Mouse (Mus musculus) hindbrain, embryonic 10.5 days (tissue): ENCODE results near the gene Rapgef1. TPM values are rescaled to one million over a fixed set of nuclear protein-coding genes. Genes with fewer than 3 reads are reported as not detected.

Experiments used
- DNase-seq: peaks from one replicate; pipeline ENCODE4 v3.0.0-alpha.2; 2017; ENCODE audit warnings: low spot score
- H3K27ac ChIP-seq: fragments of 300-500 bp; sonication (generic); 2 replicates; pipeline ENCODE4 v1.5.1; 2016; ENCODE audit warnings: mild to moderate bottlenecking, moderate library complexity
- H3K27me3 ChIP-seq: fragments of 300-500 bp; sonication (generic); 2 replicates; pipeline ENCODE4 v1.6.1; 2016; ENCODE audit warnings: mild to moderate bottlenecking; ENCODE audit not compliant: poor library complexity, insufficient read depth, severe bottlenecking
- H3K36me3 ChIP-seq: fragments of 300-500 bp; sonication (generic); 2 replicates; pipeline ENCODE4 v1.6.1; 2016; ENCODE audit warnings: mild to moderate bottlenecking, moderate library complexity
- H3K4me1 ChIP-seq: fragments of 300-500 bp; sonication (generic); replicated peaks from 2 replicates; pipeline ENCODE4 v1.6.1; 2016; ENCODE audit warnings: mild to moderate bottlenecking
- H3K4me3 ChIP-seq: fragments of 300-500 bp; sonication (generic); 2 replicates; pipeline ENCODE4 v1.5.1; 2016; ENCODE audit warnings: mild to moderate bottlenecking, moderate library complexity
- H3K9me3 ChIP-seq: fragments of 300-500 bp; sonication (generic); 2 replicates; pipeline ENCODE4 v1.6.1; 2016; ENCODE audit warnings: mild to moderate bottlenecking, moderate library complexity
- WGBS: fragments of 180-500 bp; shearing (Covaris S2); methylation state at CpG from one replicate; pipeline ENCODE4 v1.1.7; 2016; 5-methylcytosine and 5-hydroxymethylcytosine counted together
- polyA plus RNA-seq: library from polyadenylated mRNA; unstranded; fragments of >200 nt; fragmentation: Nextera tagmentation; extraction: Ambion mirVana; gene quantifications from 2 replicates; pipeline ENCODE4 v1.2.1, GENCODE M21; 2016

The Rapgef1 gene
- polyA plus RNA-seq, 1 experiment from 2014 or later, result 13.5 TPM

GRCm38 (mm10) chr2:29639377-29639776, 19.9 kb downstream of the Rapgef1 start:
- H3K27ac ChIP-seq, result no peak overlapping the region
- no peak for DNase-seq
- H3K27me3 ChIP-seq, result no peaks in the 10 kb centered on the region
- H3K4me1 ChIP-seq, result peaks cover 41% of the 10 kb centered on the region
- peaks cover 14% of the 10 kb centered on the region for H3K36me3 ChIP-seq
- H3K4me3 ChIP-seq, result no peak overlapping the region
- 72% methylated on average over 1 of the region's 1 CpGs for WGBS
- no peaks in the 10 kb centered on the region for H3K9me3 ChIP-seq

DNA sequence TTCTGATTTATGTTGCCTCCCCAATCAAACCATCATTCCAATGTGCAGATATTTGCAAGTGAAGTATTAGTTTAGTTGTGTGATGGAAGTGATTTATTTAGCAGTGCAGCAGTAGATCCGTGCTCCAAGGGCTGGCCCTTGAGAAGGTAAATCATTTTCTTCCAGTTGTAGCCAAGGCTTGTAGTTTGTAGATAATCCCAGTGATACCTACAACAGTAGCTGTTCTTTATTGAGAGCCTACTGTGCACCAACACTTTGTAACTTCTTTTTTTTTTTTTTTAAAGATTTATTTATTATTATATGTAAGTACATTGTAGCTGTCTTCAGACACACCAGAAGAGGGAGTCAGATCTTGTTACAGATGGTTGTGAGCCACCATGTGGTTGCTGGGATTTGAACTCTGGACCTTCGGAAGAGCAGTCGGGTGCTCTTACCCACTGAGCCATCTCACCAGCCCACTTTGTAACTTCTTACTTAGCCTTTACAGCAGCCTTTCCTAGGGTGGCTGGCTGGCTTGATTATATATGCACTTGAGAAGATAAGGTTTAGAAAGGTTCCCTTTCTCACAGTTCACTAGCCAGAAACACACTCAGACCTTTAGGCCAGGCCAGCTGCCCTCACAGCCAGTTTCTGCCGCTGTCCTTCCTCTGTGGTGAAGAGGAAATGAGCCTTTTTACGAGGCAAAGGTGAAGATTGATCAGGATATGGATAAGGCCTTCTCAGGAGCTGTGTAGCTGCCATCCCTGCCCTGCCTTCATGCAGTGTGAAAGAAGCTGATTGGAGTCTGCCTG, 20.6 kb downstream of the Rapgef1 start:
- no peak for DNase-seq
- Histone ChIP-seq H3K27me3 (no peaks in the 10 kb centered on the region), H3K4me1 (peaks cover 35% of the 10 kb centered on the region), H3K9me3 (no peaks in the 10 kb centered on the region), H3K36me3 (peaks cover 21% of the 10 kb centered on the region), H3K27ac (no peak overlapping the region), H3K4me3 (no peak overlapping the region)
- 85% methylated on average over 5 of the region's 5 CpGs for WGBS

DNA sequence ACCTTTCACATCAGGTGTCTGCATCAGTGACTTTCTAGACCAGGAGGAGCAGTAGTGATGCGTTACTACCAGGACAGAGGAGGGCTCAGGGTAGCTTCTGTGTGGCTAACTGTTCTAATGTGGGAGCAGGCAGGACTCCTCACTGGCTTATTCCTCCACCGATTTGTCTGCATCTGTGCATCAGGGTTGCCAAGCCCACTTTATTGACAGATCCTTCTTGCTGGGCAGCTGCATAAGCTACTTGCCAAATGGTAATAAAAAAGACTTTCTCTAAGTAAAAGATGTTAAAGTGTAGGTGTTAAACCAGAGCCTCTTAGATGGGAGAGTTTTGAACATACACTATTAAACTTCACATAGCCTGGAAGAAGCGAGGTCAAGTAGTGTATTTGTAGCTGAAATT, 22.2 kb downstream of the Rapgef1 start:
- H3K36me3 ChIP-seq, result peaks cover 22% of the 10 kb centered on the region
- no peak overlapping the region for H3K27ac ChIP-seq
- H3K4me3 ChIP-seq, result no peak overlapping the region
- no peaks in the 10 kb centered on the region for H3K9me3 ChIP-seq
- WGBS, result 91% methylated on average over 3 of the region's 3 CpGs
- no peak for DNase-seq
- no peaks in the 10 kb centered on the region for H3K27me3 ChIP-seq
- H3K4me1 ChIP-seq, result peaks cover 37% of the 10 kb centered on the region

- no peak for DNase-seq
- Histone ChIP-seq H3K4me3 (no peak overlapping the region), H3K4me1 (peaks cover 30% of the 10 kb centered on the region), H3K36me3 (peaks cover 12% of the 10 kb centered on the region), H3K27me3 (no peaks in the 10 kb centered on the region), H3K27ac (0 out of 2 replicates have a peak overlapping the region, but pooled peaks have one; percentile 14), H3K9me3 (no peaks in the 10 kb centered on the region)
- WGBS, result 64% methylated on average over 4 of the region's 4 CpGs
These were observed 23.9 kb downstream of the Rapgef1 start for GRCm38 (mm10) chr2:29643418-29643817.

DNA sequence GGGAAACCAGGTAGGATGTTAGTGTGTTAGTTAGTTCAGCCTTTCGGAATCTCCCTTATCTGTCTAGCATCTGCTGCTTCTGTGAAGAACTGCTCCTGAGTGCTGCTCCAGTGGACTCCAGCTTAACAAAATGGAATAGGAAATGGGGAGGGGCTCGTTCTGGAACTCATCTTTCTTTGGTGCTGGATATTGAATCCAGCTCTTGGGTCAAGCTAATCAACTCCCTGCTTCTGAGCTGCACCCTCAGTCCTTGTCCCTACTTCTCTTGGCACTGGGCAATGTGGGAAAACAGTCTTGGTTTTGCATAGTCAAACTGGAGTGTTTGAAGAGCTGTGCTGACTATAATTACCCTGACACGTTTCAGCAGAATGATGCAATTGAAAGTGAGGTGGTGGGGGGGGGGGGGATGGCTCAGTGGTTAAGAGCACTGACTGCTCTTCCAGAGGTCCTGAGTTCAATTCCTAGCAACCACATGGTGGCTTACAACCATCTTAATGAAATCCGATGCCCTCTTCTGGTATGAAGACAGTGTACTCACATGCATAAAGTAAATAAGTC, 25.6 kb downstream of the Rapgef1 start:
- H3K36me3 ChIP-seq, result peaks cover 12% of the 10 kb centered on the region
- no peak overlapping the region for H3K27ac ChIP-seq
- no peaks in the 10 kb centered on the region for H3K9me3 ChIP-seq
- H3K27me3 ChIP-seq, result no peaks in the 10 kb centered on the region
- no peak for DNase-seq
- peaks cover 23% of the 10 kb centered on the region for H3K4me1 ChIP-seq
- WGBS, result 87% methylated on average over 4 of the region's 4 CpGs
- H3K4me3 ChIP-seq, result no peak overlapping the region

DNA sequence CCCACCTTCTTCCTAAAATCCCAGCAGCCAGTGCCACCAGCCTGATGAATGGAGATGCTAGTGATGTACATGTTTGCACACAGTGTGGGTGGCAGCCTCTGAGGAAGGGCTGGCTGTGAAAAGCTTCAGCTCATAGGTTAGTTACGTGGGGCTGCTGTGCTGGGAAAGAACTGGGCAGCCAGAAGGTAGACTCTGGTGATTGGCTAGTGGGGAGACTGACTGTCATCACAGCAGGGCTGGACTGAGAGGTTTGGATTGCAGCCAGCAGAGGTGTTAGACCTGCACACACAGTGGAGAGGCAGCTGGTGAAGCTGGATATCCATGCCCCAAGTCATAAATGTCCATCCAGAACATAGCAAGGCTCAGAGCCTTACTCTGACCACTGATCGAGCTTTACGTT, 27.1 kb downstream of the Rapgef1 start:
- 88% methylated on average over 3 of the region's 3 CpGs for WGBS
- Histone ChIP-seq H3K4me1 (peaks cover 23% of the 10 kb centered on the region), H3K36me3 (peaks cover 8% of the 10 kb centered on the region), H3K27me3 (no peaks in the 10 kb centered on the region), H3K27ac (no peak overlapping the region), H3K9me3 (no peaks in the 10 kb centered on the region), H3K4me3 (no peak overlapping the region)
- DNase-seq, result no peak

DNA sequence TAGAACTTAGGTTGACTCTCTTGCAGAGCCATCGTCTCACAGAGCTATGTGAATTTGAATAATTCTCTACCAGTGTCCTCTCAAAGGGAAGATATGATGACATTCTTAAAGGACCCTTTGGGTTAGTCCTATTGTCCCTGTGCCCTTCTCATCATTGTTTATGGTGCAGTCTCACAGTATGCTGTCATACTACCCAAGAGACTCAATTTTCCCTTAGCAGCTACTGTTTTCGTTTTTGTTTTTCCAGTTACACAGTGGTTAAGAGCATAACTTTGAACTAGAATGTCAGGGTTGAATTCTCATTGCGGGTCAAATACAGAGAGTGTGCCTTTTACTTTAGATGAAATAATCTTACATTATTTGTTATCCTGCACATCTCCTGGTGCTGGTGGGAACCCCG, 27.6 kb downstream of the Rapgef1 start:
- no peaks in the 10 kb centered on the region for H3K27me3 ChIP-seq
- 92% methylated on average over 4 of the region's 4 CpGs for WGBS

DNA sequence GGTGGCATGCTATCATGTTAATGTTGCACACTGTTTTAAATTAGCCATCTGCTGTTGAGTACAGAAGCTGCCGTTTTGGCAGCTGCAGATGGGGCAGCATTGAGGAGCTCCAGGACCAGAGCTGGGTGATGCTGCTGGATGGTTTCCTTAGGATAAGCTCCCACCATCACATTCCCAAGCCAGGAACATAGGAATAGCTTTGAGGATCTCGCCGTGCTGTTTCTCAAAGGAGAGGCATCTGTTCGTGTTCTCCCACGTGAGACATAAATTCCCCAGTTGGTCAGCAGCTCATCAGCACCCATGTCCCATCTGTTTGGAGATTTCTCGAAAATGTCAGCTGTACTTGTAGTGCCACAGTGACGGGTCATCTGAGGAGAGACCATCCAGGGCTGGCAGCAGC, 28.3 kb downstream of the Rapgef1 start:
- peaks cover 25% of the 10 kb centered on the region for H3K4me1 ChIP-seq
- H3K27ac ChIP-seq, result no peak overlapping the region
- 85% methylated on average over 7 of the region's 7 CpGs for WGBS
- H3K4me3 ChIP-seq, result no peak overlapping the region
- H3K36me3 ChIP-seq, result peaks cover 8% of the 10 kb centered on the region
- no peak for DNase-seq
- H3K27me3 ChIP-seq, result no peaks in the 10 kb centered on the region
- H3K9me3 ChIP-seq, result no peaks in the 10 kb centered on the region

More for the DNA sequence above, 27.6 kb downstream of the Rapgef1 start:
- Histone ChIP-seq H3K27ac (no peak overlapping the region), H3K4me1 (peaks cover 25% of the 10 kb centered on the region), H3K9me3 (no peaks in the 10 kb centered on the region), H3K36me3 (peaks cover 8% of the 10 kb centered on the region), H3K4me3 (no peak overlapping the region)
- no peak for DNase-seq

GRCm38 (mm10) chr2:29648956-29649794, 29.7 kb downstream of the Rapgef1 start:
- Histone ChIP-seq H3K27me3 (no peaks in the 10 kb centered on the region), H3K4me3 (no peak overlapping the region), H3K36me3 (peaks cover 13% of the 10 kb centered on the region), H3K27ac (no peak overlapping the region), H3K9me3 (no peaks in the 10 kb centered on the region), H3K4me1 (peaks cover 22% of the 10 kb centered on the region)
- DNase-seq, result no peak
- 91% methylated on average over 6 of the region's 6 CpGs for WGBS

DNA sequence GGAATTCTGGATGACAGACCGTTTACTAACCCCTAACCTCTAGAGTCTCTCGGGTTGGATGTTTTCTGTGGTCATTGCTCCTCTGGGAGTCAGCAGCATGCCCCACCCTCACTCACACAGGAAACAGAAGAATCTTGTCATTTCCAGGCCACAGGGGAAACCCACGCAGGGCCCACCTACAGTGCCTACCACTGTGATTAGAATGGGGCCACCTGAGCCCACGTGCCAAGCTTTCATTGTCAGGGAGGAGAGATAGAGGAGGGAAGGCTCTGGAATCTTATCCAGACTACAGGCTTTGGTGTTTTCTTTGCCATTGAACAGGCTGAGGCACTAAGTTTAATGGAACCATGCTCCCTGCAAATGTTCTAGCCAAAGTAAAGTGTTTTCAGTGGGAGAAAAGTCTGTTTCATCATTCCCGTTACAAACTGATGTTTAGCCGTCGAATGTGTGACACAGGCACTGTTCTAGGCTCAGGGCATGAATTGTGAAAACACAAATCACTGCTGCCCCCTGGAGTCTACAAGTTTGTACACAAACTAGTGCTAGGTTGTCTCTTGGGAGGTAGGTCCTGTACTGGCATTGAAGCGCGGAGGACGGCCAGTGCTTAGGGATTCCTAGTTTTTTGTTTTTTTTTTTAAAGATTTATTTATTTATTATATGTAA, 30.4 kb downstream of the Rapgef1 start:
- Histone ChIP-seq H3K27ac (no peak overlapping the region), H3K27me3 (no peaks in the 10 kb centered on the region), H3K9me3 (no peaks in the 10 kb centered on the region), H3K4me1 (peaks cover 22% of the 10 kb centered on the region), H3K36me3 (peaks cover 7% of the 10 kb centered on the region), H3K4me3 (no peak overlapping the region)
- 91% methylated on average over 10 of the region's 10 CpGs for WGBS
- no peak for DNase-seq

DNA sequence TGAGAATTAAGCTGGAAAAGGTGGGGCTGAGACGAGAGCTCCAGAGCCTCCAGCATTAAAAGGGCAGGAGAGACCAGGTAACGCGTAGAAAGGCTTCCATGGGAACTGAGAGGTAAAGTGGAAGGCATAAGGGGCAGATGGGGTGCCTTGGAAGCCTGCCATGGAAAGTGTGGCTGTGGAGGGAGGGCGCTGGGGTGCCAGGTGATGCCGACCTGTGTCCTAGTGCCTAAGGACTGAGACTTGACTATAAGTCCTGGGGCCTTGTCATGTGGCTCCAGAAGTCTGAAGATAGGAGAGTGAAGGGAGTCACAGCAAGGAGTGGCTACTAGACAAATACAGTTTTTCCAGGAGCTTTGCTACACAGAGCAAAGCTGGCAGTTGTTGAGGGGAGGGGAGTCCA, 32.4 kb downstream of the Rapgef1 start:
- Histone ChIP-seq H3K27me3 (no peaks in the 10 kb centered on the region), H3K27ac (no peak overlapping the region), H3K36me3 (peaks cover 5% of the 10 kb centered on the region; the same call in 1 of the 2 replicates), H3K9me3 (no peaks in the 10 kb centered on the region), H3K4me3 (no peak overlapping the region), H3K4me1 (peaks cover 19% of the 10 kb centered on the region)
- DNase-seq, result no peak
- WGBS, result 86% methylated on average over 5 of the region's 5 CpGs

DNA sequence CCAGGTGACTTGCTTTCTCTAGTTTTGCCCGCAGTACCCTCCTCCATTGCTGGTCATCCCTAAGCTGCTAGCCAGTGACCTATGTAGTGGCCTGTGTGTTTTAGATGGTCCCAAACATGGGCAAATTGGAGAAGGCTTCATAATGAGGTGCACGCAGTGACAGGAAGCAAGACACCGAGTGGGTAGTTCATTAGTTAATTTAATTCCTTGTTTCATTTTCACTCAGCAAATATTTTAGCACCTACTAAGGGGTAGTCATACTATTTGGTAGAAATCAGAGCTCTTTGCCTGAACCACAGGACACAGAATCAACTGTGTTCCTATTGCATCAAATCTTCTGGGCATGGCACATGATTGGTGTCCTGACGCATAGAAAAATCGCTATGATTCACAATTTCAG, 35.9 kb downstream of the Rapgef1 start:
- WGBS, result 94% methylated on average over 5 of the region's 5 CpGs

More for the DNA sequence above, 35.9 kb downstream of the Rapgef1 start:
- H3K9me3 ChIP-seq, result no peaks in the 10 kb centered on the region
- H3K36me3 ChIP-seq, result peaks cover 5% of the 10 kb centered on the region; the same call in 1 of the 2 replicates
- no peak for DNase-seq
- no peaks in the 10 kb centered on the region for H3K27me3 ChIP-seq
- H3K4me1 ChIP-seq, result peaks cover 22% of the 10 kb centered on the region
- H3K27ac ChIP-seq, result no peak overlapping the region
- no peak overlapping the region for H3K4me3 ChIP-seq
